Mouse (Mus musculus) skeletal muscle tissue, adult 2 months (tissue): ENCODE data around the gene Slc13a3.

Source experiments
- DNase-seq: peaks from one replicate; pipeline ENCODE4 v3.0.0-alpha.2; 2012; ENCODE audit warnings: low read depth, low spot score

The Slc13a3 gene

GRCm38 (mm10) chr2:165364334-165365091, 108.5 kb downstream of the Slc13a3 start:
- no peak for DNase-seq

GRCm38 (mm10) chr2:165363282-165363681, 109.7 kb downstream of the Slc13a3 start:
- DNase-seq, result no peak

GRCm38 (mm10) chr2:165360861-165361260, 112.2 kb downstream of the Slc13a3 start:
- peak; percentile 43 for DNase-seq
